Mouse (Mus musculus) G1E (cell line): ENCODE data around the gene Inpp1. TPM values are rescaled to one million over a fixed set of nuclear protein-coding genes. Genes with fewer than 3 reads are reported as not detected.

Source experiments
- ATAC-seq: 2 replicates; pipeline ENCODE4 v1.8.0; 2016; ENCODE audit warnings: mild to moderate bottlenecking; ENCODE audit not compliant: insufficient number of reproducible peaks, poor library complexity, low FRiP score, severe bottlenecking; ENCODE audit errors: extremely low read depth
- DNase-seq: peaks from one replicate; pipeline ENCODE4 v3.0.0; 2012; ENCODE audit warnings: low spot score
- H3K27me3 ChIP-seq: 2 replicates; pipeline ENCODE4 v1.6.1; 2012; ENCODE audit warnings: mild to moderate bottlenecking, low read length, inconsistent platforms; ENCODE audit not compliant: insufficient read depth
- H3K36me3 ChIP-seq: replicated peaks from 2 replicates; pipeline ENCODE3; 2012; ENCODE audit warnings: mild to moderate bottlenecking, inconsistent platforms
- H3K4me1 ChIP-seq: 2 replicates; pipeline ENCODE4 v1.6.1; 2012; ENCODE audit warnings: low read depth, low read length, inconsistent platforms, mixed read lengths; ENCODE audit not compliant: insufficient read depth
- H3K4me3 ChIP-seq: 2 replicates; pipeline ENCODE4 v1.5.1; 2012; ENCODE audit warnings: low read depth, mild to moderate bottlenecking, inconsistent platforms, low read length, moderate library complexity, mixed read lengths
- H3K9me3 ChIP-seq: replicated peaks from 2 replicates; pipeline ENCODE4 v1.6.1; 2012; ENCODE audit warnings: inconsistent platforms
- CTCF ChIP-seq: IDR thresholded peaks from 2 replicates; pipeline ENCODE4 v1.5.1; 2012; ENCODE audit warnings: low read depth, low read length, inconsistent platforms, mixed read lengths
- GATA1 ChIP-seq: IDR thresholded peaks from 2 replicates; pipeline ENCODE4 v1.6.1; 2012; ENCODE audit warnings: borderline replicate concordance, low read length, inconsistent platforms, mixed read lengths
- GATA2 ChIP-seq: IDR thresholded peaks from 2 replicates; pipeline ENCODE4 v1.6.1; 2012; ENCODE audit warnings: low read depth, low read length, inconsistent platforms, borderline replicate concordance
- POLR2AphosphoS5 ChIP-seq: IDR thresholded peaks from 2 replicates; pipeline ENCODE4 v1.6.1; 2012; ENCODE audit warnings: low read depth, low read length, inconsistent platforms; ENCODE audit not compliant: insufficient replicate concordance
- TAL1 ChIP-seq: conservative IDR thresholded peaks from 2 replicates; pipeline ENCODE4 v1.6.1; 2012; ENCODE audit warnings: low read depth, low read length, inconsistent platforms, mixed read lengths
- polyA plus RNA-seq: library from polyadenylated mRNA; stranded (reverse); fragments of >175 nt; gene quantifications from 2 replicates; pipeline ENCODE4 v1.2.3, GENCODE M21; 2012
- total RNA-seq, 2 experiments: library from RNA; stranded (forward) in 1 of 2; stranded (reverse) in 1 of 2; fragments of 200-1000 nt in 1 of 2; fragments of >200 nt in 1 of 2; fragmentation: Nextera tagmentation in 1 of 2; gene quantifications; 2 replicates each; pipeline ENCODE4 v1.2.3; 2014 to 2017

Gene Inpp1
- total and polyA plus RNA-seq, 3 experiments: 0.55 TPM; not detected in 2

DNA sequence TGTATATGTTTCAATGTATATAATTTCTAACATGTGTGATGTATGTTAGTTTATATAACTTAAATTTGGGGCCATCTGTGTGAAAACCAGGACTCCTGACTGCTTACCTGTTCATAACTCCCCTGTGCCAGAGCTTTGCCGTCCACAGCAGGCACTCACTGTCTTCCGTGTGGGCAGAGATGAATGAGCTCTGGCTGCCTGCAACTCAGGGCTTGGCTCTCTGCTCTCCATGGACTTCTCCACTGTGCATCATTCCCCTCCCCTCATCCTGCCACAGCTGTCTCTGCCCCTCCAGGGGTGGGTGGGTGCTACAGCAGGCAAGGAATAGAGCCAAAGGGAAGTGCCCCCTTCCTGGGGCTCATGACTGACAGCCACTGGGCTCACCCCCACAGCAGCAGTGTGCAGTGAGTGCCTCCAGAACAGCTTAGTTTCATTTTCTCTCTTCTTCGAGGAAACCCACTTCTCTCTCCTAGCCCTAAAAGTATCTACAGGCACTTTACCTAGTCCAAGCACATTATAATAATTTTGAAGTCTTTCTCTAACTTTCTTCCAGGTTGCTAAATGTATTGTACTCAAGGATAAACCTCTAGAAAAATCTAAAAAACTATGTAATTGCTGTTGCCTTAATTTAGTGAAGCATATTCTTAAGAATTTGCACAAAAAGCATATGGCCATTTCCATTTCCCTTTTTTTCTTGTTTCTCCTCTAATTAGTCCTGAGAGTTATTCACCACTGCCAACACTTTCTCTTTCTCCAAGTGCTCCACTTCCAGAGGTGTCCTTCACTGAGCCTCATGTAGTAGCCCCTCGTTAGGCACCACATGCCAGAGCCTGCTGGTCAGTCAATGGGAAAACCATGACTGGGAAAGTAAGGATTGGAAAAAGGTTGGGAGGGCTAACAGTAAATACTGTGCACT, 53.3 kb downstream of the Inpp1 start:
- Histone ChIP-seq H3K27me3 (peaks cover 4% of the 10 kb centered on the region), H3K4me1 (peaks cover 4% of the 10 kb centered on the region), H3K36me3 (no peaks in the 10 kb centered on the region), H3K9me3 (no peaks in the 10 kb centered on the region), H3K4me3 (peak overlapping the region; percentile 55)
- TF ChIP-seq GATA1 (no peak), POLR2AphosphoS5 (no peak), CTCF (no peak), GATA2 (no peak), TAL1 (no peak)
- ATAC-seq: no peak
- no peak for DNase-seq

DNA sequence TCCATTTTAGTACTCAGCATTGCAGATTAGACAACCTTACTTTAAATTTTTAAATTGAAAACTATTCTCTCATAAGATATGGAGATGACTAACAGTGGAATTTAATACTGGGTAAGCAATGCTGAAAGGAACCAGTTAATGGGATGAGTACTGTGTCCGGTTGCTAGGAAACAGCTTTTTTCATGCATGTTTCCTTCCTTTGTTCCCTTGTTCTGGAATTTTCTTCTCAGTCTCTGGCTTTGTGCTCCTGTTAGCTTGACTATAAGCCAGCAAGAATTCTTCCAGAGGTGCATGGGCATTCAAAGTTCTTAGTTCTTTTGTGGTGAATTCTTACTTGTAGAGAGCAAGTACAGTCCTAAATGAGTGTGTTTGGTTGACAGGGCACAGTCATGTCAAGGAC, 59.3 kb downstream of the Inpp1 start:
- DNase-seq (no peak), ATAC-seq (no peak)
- peaks cover 6% of the 10 kb centered on the region for H3K4me1 ChIP-seq
- H3K4me3 ChIP-seq: no peak overlapping the region
- no peak for TF ChIP-seq TAL1
- H3K27me3 ChIP-seq: no peaks in the 10 kb centered on the region
- no peaks in the 10 kb centered on the region for H3K36me3 ChIP-seq
- no peaks in the 10 kb centered on the region for H3K9me3 ChIP-seq

DNA sequence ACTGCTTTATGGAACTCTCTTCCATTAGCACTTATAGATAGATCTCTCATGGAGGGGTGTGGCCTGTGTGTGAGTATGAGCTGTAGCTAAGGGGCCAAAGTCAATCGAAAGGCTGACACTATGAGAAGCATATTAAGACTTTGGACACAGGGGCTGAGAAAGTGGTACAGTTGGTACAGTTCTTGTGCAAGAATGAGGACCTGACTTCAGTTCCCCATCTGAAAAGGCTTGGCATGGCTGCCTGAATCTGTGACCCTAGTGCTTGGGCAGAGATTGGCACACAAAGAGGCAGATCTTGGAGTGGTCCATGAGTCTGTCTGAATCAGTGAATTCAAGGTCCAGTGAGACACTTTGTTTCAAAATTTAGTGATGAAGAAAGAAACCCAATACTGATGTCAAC, 63.2 kb downstream of the Inpp1 start:
- H3K9me3 ChIP-seq: no peaks in the 10 kb centered on the region
- DNase-seq (no peak), ATAC-seq (no peak)

DNA sequence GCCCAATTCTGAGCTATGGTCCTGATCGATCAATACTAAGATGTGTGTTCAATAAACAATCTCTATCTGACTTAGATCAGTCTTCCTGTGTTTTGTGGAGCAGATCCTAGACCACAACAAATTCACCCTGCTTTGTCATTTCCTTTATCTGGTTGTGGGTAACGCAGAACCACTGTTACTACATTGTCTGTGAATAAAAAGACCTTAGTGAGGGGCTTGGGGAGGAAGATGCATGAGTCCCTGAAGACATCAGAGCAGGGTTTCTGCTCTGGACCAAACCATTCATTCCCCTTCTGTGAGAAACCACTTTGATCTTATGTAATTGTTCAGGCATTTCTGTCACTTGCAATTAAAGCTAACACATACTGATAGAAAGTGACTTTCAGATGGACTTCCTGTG, 63.7 kb downstream of the Inpp1 start:
- H3K4me3 ChIP-seq: no peak overlapping the region
- H3K4me1 ChIP-seq: peaks cover 13% of the 10 kb centered on the region
- H3K36me3 ChIP-seq: no peaks in the 10 kb centered on the region
- no peaks in the 10 kb centered on the region for H3K9me3 ChIP-seq
- peaks cover 3% of the 10 kb centered on the region; the same call in 1 of the 2 replicates for H3K27me3 ChIP-seq
- TF ChIP-seq GATA1 (no peak), TAL1 (no peak), CTCF (no peak), GATA2 (no peak), POLR2AphosphoS5 (no peak)
- ATAC-seq (peak; percentile 19; the same call in 1 of the 2 replicates), DNase-seq (no peak)

More for the DNA sequence above, 63.2 kb downstream of the Inpp1 start:
- H3K27me3 ChIP-seq: peaks cover 3% of the 10 kb centered on the region; the same call in 1 of the 2 replicates
- peaks cover 13% of the 10 kb centered on the region for H3K4me1 ChIP-seq
- TF ChIP-seq GATA2: no peak
- TF ChIP-seq TAL1: no peak
- no peak for TF ChIP-seq GATA1
- TF ChIP-seq POLR2AphosphoS5: no peak
- TF ChIP-seq CTCF: no peak
- H3K36me3 ChIP-seq: no peaks in the 10 kb centered on the region
- no peak overlapping the region for H3K4me3 ChIP-seq

DNA sequence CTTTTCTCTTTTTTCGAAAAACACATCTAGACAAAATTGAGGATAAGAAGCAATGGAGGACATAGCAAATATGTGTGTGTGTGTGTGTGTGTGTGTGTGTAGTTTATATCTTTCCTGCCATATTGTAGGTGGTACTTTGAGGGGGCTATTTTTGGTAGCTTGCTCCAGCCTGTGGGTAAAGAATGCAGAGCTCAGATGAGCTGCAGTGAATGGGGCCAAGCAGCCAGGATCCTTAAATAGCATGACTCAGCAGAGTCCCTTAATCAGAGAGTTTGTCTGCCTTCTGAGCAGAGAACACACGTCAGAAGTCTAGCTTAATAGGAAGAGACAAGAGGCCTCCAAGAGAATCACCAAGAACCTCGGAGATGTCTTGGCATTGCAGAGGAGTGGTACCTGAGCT, 64.8 kb downstream of the Inpp1 start:
- no peaks in the 10 kb centered on the region for H3K36me3 ChIP-seq
- H3K4me1 ChIP-seq: peaks cover 13% of the 10 kb centered on the region
- TF ChIP-seq GATA1 (no peak), GATA2 (no peak), CTCF (no peak), POLR2AphosphoS5 (no peak), TAL1 (no peak)
- ATAC-seq (peak; percentile 66), DNase-seq (no peak)
- H3K9me3 ChIP-seq: no peaks in the 10 kb centered on the region
- H3K4me3 ChIP-seq: no peak overlapping the region
- peaks cover 3% of the 10 kb centered on the region; the same call in 1 of the 2 replicates for H3K27me3 ChIP-seq

DNA sequence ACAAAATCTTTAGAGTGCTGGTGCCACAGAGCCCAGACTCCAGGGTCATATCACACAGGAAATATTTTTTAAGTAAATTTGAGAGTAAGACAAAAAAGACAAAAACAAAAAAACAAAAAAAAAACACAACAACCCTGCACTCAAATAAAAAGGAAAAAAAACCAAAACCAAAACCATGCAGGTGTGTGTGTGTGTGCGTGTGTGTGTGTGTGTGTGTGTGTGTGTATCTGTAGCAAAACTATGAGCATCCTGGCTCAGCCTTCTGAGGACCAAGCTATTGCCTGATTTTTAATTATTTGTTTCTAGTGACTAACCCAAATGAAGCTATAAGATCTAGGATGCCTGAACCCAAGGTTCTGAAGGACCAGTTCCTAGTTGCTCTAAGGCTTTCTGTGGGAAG, 65.9 kb downstream of the Inpp1 start:
- ATAC-seq (no peak), DNase-seq (no peak)
- TF ChIP-seq CTCF: no peak
- no peak for TF ChIP-seq TAL1
- TF ChIP-seq GATA2: no peak
- no peak for TF ChIP-seq GATA1
- TF ChIP-seq POLR2AphosphoS5: no peak
- Histone ChIP-seq H3K4me1 (peaks cover 13% of the 10 kb centered on the region), H3K27me3 (peaks cover 3% of the 10 kb centered on the region; the same call in 1 of the 2 replicates), H3K36me3 (no peaks in the 10 kb centered on the region), H3K9me3 (no peaks in the 10 kb centered on the region), H3K4me3 (no peak overlapping the region)
